Mouse (Mus musculus) stomach, postnatal 0 days (tissue): ENCODE results near the gene Il1r1. TPM values are rescaled to one million over a fixed set of nuclear protein-coding genes. Genes with fewer than 3 reads are reported as not detected.

ENCODE experiments used
- ATAC-seq: fragments of 200-750 bp; cut with Nextera tagmentation; 2 replicates; pipeline ENCODE4 v1.8.0; 2017; ENCODE audit not compliant: low FRiP score, low TSS enrichment
- DNase-seq: peaks from one replicate; pipeline ENCODE4 v3.0.0-alpha.2; 2016; ENCODE audit warnings: low spot score
- H3K27ac ChIP-seq: fragments of 300-500 bp; sonication (generic); replicated peaks from 2 replicates; pipeline ENCODE4 v1.5.1; 2014; ENCODE audit warnings: mild to moderate bottlenecking, control low read depth
- H3K27me3 ChIP-seq: fragments of 300-500 bp; sonication (generic); 2 replicates; pipeline ENCODE4 v1.6.1; 2014; ENCODE audit warnings: low read length; ENCODE audit not compliant: control insufficient read depth, insufficient read depth
- H3K36me3 ChIP-seq: fragments of 300-500 bp; sonication (generic); 2 replicates; pipeline ENCODE4 v1.6.1; 2014; ENCODE audit warnings: low read length, mixed read lengths; ENCODE audit not compliant: control insufficient read depth, insufficient read depth
- H3K4me1 ChIP-seq: fragments of 300-500 bp; sonication (generic); replicated peaks from 2 replicates; pipeline ENCODE4 v1.6.1; 2014; ENCODE audit warnings: antibody characterized with exemption; ENCODE audit not compliant: control insufficient read depth, insufficient read depth
- H3K4me2 ChIP-seq: fragments of 300-500 bp; sonication (generic); replicated peaks from 2 replicates; pipeline ENCODE4 v1.6.1; 2014; ENCODE audit warnings: low read depth, mild to moderate bottlenecking, control low read depth, moderate library complexity
- H3K4me3 ChIP-seq: fragments of 300-500 bp; sonication (generic); 2 replicates; pipeline ENCODE4 v1.5.1; 2014; ENCODE audit warnings: low read depth, low read length, control low read depth
- H3K9ac ChIP-seq: fragments of 300-500 bp; sonication (generic); 2 replicates; pipeline ENCODE4 v1.6.1; 2014; ENCODE audit warnings: mild to moderate bottlenecking, low read length, control low read depth, mixed read lengths
- H3K9me3 ChIP-seq: fragments of 300-500 bp; sonication (generic); 2 replicates; pipeline ENCODE4 v1.6.1; 2016; ENCODE audit warnings: low read length; ENCODE audit not compliant: control insufficient read depth
- CTCF ChIP-seq: IDR thresholded peaks from 2 replicates; pipeline ENCODE4 v1.5.1; 2016; ENCODE audit warnings: antibody characterized with exemption, low read depth, mild to moderate bottlenecking, moderate library complexity
- EP300 ChIP-seq: optimal IDR thresholded peaks from 2 replicates; pipeline ENCODE3; 2016; ENCODE audit warnings: antibody characterized with exemption
- WGBS: fragments of 180-500 bp; shearing (Covaris S2); extraction: QIAGEN DNeasy Blood & Tissue Kit; methylation state at CpG from one replicate; pipeline ENCODE4 v1.1.7; 2014; 5-methylcytosine and 5-hydroxymethylcytosine counted together
- polyA plus RNA-seq: library from polyadenylated mRNA; unstranded; fragments of >200 nt; fragmentation: Nextera tagmentation; extraction: Ambion mirVana; gene quantifications from 2 replicates; pipeline ENCODE4 v1.2.1, GENCODE M21; 2015

Gene Il1r1
- polyA plus RNA-seq, 1 experiment from 2014 or later, result 7.3 TPM

GRCm38 (mm10) chr1:40213337-40214159 lies 11.3 kb upstream of the Il1r1 start:
- no peak for DNase-seq
- Histone ChIP-seq H3K9ac (no peak overlapping the region), H3K27ac (no peak overlapping the region), H3K36me3 (no peaks in the 10 kb centered on the region), H3K4me3 (no peak overlapping the region), H3K27me3 (no peaks in the 10 kb centered on the region), H3K9me3 (no peaks in the 10 kb centered on the region), H3K4me1 (no peaks in the 10 kb centered on the region), H3K4me2 (no peak overlapping the region)
- no peak for ATAC-seq
- 70% methylated on average over 4 of the region's 4 CpGs for WGBS
- TF ChIP-seq EP300 (no peak), CTCF (no peak)

- no peak overlapping the region for H3K4me3 ChIP-seq
- 82% methylated on average over 5 of the region's 5 CpGs for WGBS
- H3K9ac ChIP-seq, result no peak overlapping the region
- no peaks in the 10 kb centered on the region for H3K4me1 ChIP-seq
- H3K27ac ChIP-seq, result no peak overlapping the region
- no peaks in the 10 kb centered on the region for H3K9me3 ChIP-seq
- TF ChIP-seq EP300, result no peak
- TF ChIP-seq CTCF, result no peak
- H3K36me3 ChIP-seq, result no peaks in the 10 kb centered on the region
- no peak for ATAC-seq
- no peak for DNase-seq
- no peaks in the 10 kb centered on the region for H3K27me3 ChIP-seq
- no peak overlapping the region for H3K4me2 ChIP-seq
These were observed 7.4 kb upstream of the Il1r1 start for GRCm38 (mm10) chr1:40217521-40217920.

GRCm38 (mm10) chr1:40218603-40219002 lies 6.3 kb upstream of the Il1r1 start:
- Histone ChIP-seq H3K27me3 (no peaks in the 10 kb centered on the region), H3K4me2 (no peak overlapping the region), H3K4me3 (no peak overlapping the region), H3K27ac (no peak overlapping the region), H3K9me3 (no peaks in the 10 kb centered on the region), H3K4me1 (no peaks in the 10 kb centered on the region), H3K36me3 (no peaks in the 10 kb centered on the region), H3K9ac (no peak overlapping the region)
- TF ChIP-seq CTCF, result no peak
- TF ChIP-seq EP300, result no peak
- ATAC-seq, result no peak
- 66% methylated on average over 3 of the region's 3 CpGs for WGBS
- no peak for DNase-seq

- H3K4me2 ChIP-seq, result no peak overlapping the region
- no peaks in the 10 kb centered on the region for H3K27me3 ChIP-seq
- no peak for DNase-seq
- no peak for ATAC-seq
- no peaks in the 10 kb centered on the region for H3K9me3 ChIP-seq
- H3K27ac ChIP-seq, result no peak overlapping the region
- no peak overlapping the region for H3K9ac ChIP-seq
- peaks cover 3% of the 10 kb centered on the region for H3K4me1 ChIP-seq
- WGBS, result 41% methylated on average over 1 of the region's 1 CpGs
- H3K36me3 ChIP-seq, result no peaks in the 10 kb centered on the region
- no peak overlapping the region for H3K4me3 ChIP-seq
- TF ChIP-seq EP300 (no peak), CTCF (no peak)
These were observed 4.3 kb upstream of the Il1r1 start for GRCm38 (mm10) chr1:40220549-40220948.

DNA sequence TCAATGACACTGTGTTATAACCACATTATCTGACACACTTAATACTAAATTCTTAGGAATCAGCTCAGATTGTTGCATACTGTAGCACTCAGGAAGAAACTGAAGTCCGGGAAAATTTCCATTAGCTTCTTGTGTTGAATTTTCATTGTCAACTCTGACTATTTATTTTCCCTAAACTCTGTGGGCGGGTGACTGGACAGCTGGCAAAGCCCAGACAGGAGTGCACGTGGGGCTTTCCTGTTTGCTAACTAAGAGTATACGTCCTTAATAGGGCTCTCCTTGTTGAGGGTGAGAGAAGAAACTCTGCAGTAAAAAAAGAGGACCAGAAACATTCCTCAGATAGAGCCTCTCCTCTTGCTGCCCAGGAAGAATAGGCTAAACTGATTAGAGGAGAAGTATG lies 3.0 kb upstream of the Il1r1 start:
- Histone ChIP-seq H3K4me1 (peaks cover 3% of the 10 kb centered on the region), H3K27ac (no peak overlapping the region), H3K4me3 (no peak overlapping the region), H3K9ac (no peak overlapping the region), H3K9me3 (no peaks in the 10 kb centered on the region), H3K4me2 (no peak overlapping the region), H3K36me3 (no peaks in the 10 kb centered on the region), H3K27me3 (no peaks in the 10 kb centered on the region)
- 0 out of 2 replicates have a peak, but pooled peaks have one; percentile 27 for ATAC-seq
- no peak for DNase-seq
- no peak for TF ChIP-seq CTCF
- no peak for TF ChIP-seq EP300
- WGBS, result 11% methylated on average over 4 of the region's 4 CpGs

GRCm38 (mm10) chr1:40222680-40223079 lies 2.2 kb upstream of the Il1r1 start:
- no peak overlapping the region for H3K27ac ChIP-seq
- H3K9ac ChIP-seq, result no peak overlapping the region
- H3K36me3 ChIP-seq, result no peaks in the 10 kb centered on the region
- H3K27me3 ChIP-seq, result no peaks in the 10 kb centered on the region
- no peak for ATAC-seq
- no peaks in the 10 kb centered on the region for H3K9me3 ChIP-seq
- 79% methylated on average over 8 of the region's 8 CpGs for WGBS
- DNase-seq, result no peak
- H3K4me3 ChIP-seq, result no peak overlapping the region
- TF ChIP-seq EP300 (no peak), CTCF (no peak)
- peaks cover 3% of the 10 kb centered on the region for H3K4me1 ChIP-seq
- no peak overlapping the region for H3K4me2 ChIP-seq
